Mouse (Mus musculus) kidney, postnatal 25 days (tissue): ENCODE data around the gene Tpr.

Experiments
- DNase-seq, 2 experiments: peaks; one replicate each; pipeline ENCODE4 v3.0.0; 2021; ENCODE audit warnings: mixed read lengths in 2 of 2

Gene Tpr

GRCm38 (mm10) chr1:150392638-150393487 is at the start of gene Tpr, which contains the start of gene Odr4:
TSS of gene Tpr (plus strand) at chr1:150392838.
TSS of gene Odr4 (minus strand) at chr1:150393080.
- peak; percentile 98 to 99 for DNase-seq

- DNase-seq: no peak
Observed at GRCm38 (mm10) chr1:150360864-150361263, 31.8 kb upstream of the Tpr start.

GRCm38 (mm10) chr1:150372895-150373294 is 19.7 kb upstream of the Tpr start:
- DNase-seq: no peak

- DNase-seq: no peak
Observed at GRCm38 (mm10) chr1:150374247-150374646, 18.4 kb upstream of the Tpr start.

GRCm38 (mm10) chr1:150384138-150384537 is 8.5 kb upstream of the Tpr start:
- no peak for DNase-seq

GRCm38 (mm10) chr1:150387572-150387971 is 5.1 kb upstream of the Tpr start:
- DNase-seq: no peak

GRCm38 (mm10) chr1:150389390-150390129 is 3.1 kb upstream of the Tpr start:
- no peak for DNase-seq

- no peak for DNase-seq
Observed at GRCm38 (mm10) chr1:150391931-150392637, 554 bp upstream of the Tpr start.

- no peak for DNase-seq
Observed at GRCm38 (mm10) chr1:150393488-150393852, 832 bp downstream of the Tpr start.

- no peak for DNase-seq
Observed at GRCm38 (mm10) chr1:150396001-150396400, 3.4 kb downstream of the Tpr start.

GRCm38 (mm10) chr1:150403914-150404313 is 11.3 kb downstream of the Tpr start:
- DNase-seq: no peak

GRCm38 (mm10) chr1:150404555-150404954 is 11.9 kb downstream of the Tpr start:
- no peak for DNase-seq

- no peak for DNase-seq
Observed at GRCm38 (mm10) chr1:150407285-150407684, 14.6 kb downstream of the Tpr start.

- DNase-seq: no peak
Observed at GRCm38 (mm10) chr1:150409996-150410395, 17.4 kb downstream of the Tpr start.

GRCm38 (mm10) chr1:150416006-150416405 is 23.4 kb downstream of the Tpr start:
- DNase-seq: no peak

GRCm38 (mm10) chr1:150418426-150418825 is 25.8 kb downstream of the Tpr start:
- DNase-seq: no peak

- DNase-seq: peak; percentile 61 to 70
Observed at GRCm38 (mm10) chr1:150425665-150426064, 33.0 kb downstream of the Tpr start.

GRCm38 (mm10) chr1:150426216-150426615 is 33.6 kb downstream of the Tpr start:
- no peak for DNase-seq

GRCm38 (mm10) chr1:150438641-150439040 is 46.0 kb downstream of the Tpr start:
- no peak for DNase-seq

- DNase-seq: no peak
Observed at GRCm38 (mm10) chr1:150441731-150442130, 49.1 kb downstream of the Tpr start.

- no peak for DNase-seq
Observed at GRCm38 (mm10) chr1:150458977-150459376, 66.3 kb downstream of the Tpr start.

- no peak for DNase-seq
Observed at GRCm38 (mm10) chr1:150459599-150459998, 67.0 kb downstream of the Tpr start.

- no peak for DNase-seq
Observed at GRCm38 (mm10) chr1:150460595-150460994, 68.0 kb downstream of the Tpr start.
